Mouse (Mus musculus) midbrain, postnatal 0 days (tissue): ENCODE measurements around the gene Hunk. TPM values are rescaled to one million over a fixed set of nuclear protein-coding genes. Genes with fewer than 3 reads are reported as not detected.

Experiments used
- ATAC-seq: fragments of 200-750 bp; cut with Nextera tagmentation; 2 replicates; pipeline ENCODE4 v1.8.0; 2017; ENCODE audit warnings: moderate number of reproducible peaks, mild to moderate bottlenecking, moderate TSS enrichment, moderate library complexity; ENCODE audit not compliant: low FRiP score
- DNase-seq: peaks from one replicate; pipeline ENCODE4 v3.0.0-alpha.2; 2015; ENCODE audit warnings: low spot score
- H3K27ac ChIP-seq: fragments of 300-500 bp; sonication (generic); 2 replicates; pipeline ENCODE4 v1.5.1; 2014; ENCODE audit warnings: low read depth, mild to moderate bottlenecking, low read length, mixed read lengths
- H3K27me3 ChIP-seq: fragments of 300-500 bp; sonication (generic); 2 replicates; pipeline ENCODE4 v1.6.1; 2014; ENCODE audit warnings: low read length, control low read depth, mixed read lengths; ENCODE audit not compliant: insufficient read depth
- H3K36me3 ChIP-seq: fragments of 300-500 bp; sonication (generic); 2 replicates; pipeline ENCODE4 v1.6.1; 2014; ENCODE audit warnings: low read length, control low read depth, mixed read lengths; ENCODE audit not compliant: insufficient read depth
- H3K4me1 ChIP-seq: fragments of 300-500 bp; sonication (generic); 2 replicates; pipeline ENCODE4 v1.6.1; 2014; ENCODE audit warnings: mild to moderate bottlenecking, control low read depth, antibody characterized with exemption, low read length, mixed read lengths; ENCODE audit not compliant: insufficient read depth
- H3K4me2 ChIP-seq: fragments of 300-500 bp; sonication (generic); 2 replicates; pipeline ENCODE4 v1.6.1; 2014; ENCODE audit warnings: low read depth, mild to moderate bottlenecking, low read length, mixed read lengths; ENCODE audit not compliant: poor library complexity, severe bottlenecking
- H3K4me3 ChIP-seq: fragments of 300-500 bp; sonication (generic); 2 replicates; pipeline ENCODE4 v1.5.1; 2014; ENCODE audit warnings: low read depth, mild to moderate bottlenecking, low read length, moderate library complexity
- H3K9ac ChIP-seq: fragments of 300-500 bp; sonication (generic); replicated peaks from 2 replicates; pipeline ENCODE4 v1.6.1; 2014; ENCODE audit warnings: mild to moderate bottlenecking, low read length, moderate library complexity, mixed read lengths; ENCODE audit not compliant: poor library complexity, severe bottlenecking
- H3K9me3 ChIP-seq: fragments of 300-500 bp; sonication (generic); 2 replicates; pipeline ENCODE4 v1.6.1; 2016; ENCODE audit warnings: low read length, control low read depth
- CTCF ChIP-seq: IDR thresholded peaks from 2 replicates; pipeline ENCODE4 v1.5.1; 2016; ENCODE audit warnings: antibody characterized with exemption, mild to moderate bottlenecking
- WGBS: fragments of 180-500 bp; shearing (Covaris S2); extraction: QIAGEN DNeasy Blood & Tissue Kit; methylation state at CpG from one replicate; pipeline ENCODE4 v1.1.7; 2014; 5-methylcytosine and 5-hydroxymethylcytosine counted together
- polyA plus RNA-seq: library from polyadenylated mRNA; unstranded; fragments of >200 nt; fragmentation: Nextera tagmentation; extraction: Ambion mirVana; gene quantifications from 2 replicates; pipeline ENCODE4 v1.2.1, GENCODE M21; 2015
- total RNA-seq: library from RNA; depleted of rRNA; stranded (reverse); fragments of >200 nt; gene quantifications from 2 replicates; pipeline ENCODE4 v1.2.3, GENCODE M21; 2014

The Hunk gene
- total and polyA plus RNA-seq, 2 experiments from 2014 or later = 3.9 to 12.8 TPM

DNA sequence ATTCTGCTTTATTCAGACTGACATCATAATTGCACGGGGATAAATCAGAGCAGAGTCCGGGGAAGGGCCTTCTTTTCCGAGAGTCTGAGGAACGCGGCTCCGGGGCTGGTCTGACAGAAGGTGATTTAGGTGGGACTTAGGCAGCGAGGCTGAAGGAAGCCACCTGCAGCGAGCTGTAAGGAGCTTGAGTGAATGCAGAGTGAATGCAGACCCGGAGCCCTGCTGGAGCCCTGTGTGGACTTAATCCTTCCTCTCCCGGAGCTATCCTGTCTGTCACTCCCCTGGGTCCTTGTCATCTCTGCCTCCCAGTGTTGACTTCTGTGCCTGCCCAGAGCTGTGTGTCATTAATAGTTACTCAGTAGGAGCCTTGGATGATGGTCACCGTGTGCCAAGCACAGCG, 32.8 kb downstream of the Hunk start:
- peak overlapping the region; percentile 9; the same call in 1 of the 2 replicates for H3K4me2 ChIP-seq
- 0 out of 2 replicates have a peak overlapping the region, but pooled peaks have one; percentile 38 for H3K27ac ChIP-seq
- ATAC-seq = peak; percentile 50; the same call in 1 of the 2 replicates
- TF ChIP-seq CTCF = no peak
- H3K9me3 ChIP-seq = no peaks in the 10 kb centered on the region
- H3K27me3 ChIP-seq = no peaks in the 10 kb centered on the region
- no peak overlapping the region for H3K4me3 ChIP-seq
- no peaks in the 10 kb centered on the region for H3K36me3 ChIP-seq
- DNase-seq = peak; percentile 44
- H3K4me1 ChIP-seq = peaks cover 10% of the 10 kb centered on the region; the same call in 1 of the 2 replicates
- H3K9ac ChIP-seq = no peak overlapping the region
- WGBS = 10% methylated on average over 12 of the region's 12 CpGs

- Histone ChIP-seq H3K27me3 (no peaks in the 10 kb centered on the region), H3K4me3 (no peak overlapping the region), H3K27ac (0 out of 2 replicates have a peak overlapping the region, but pooled peaks have one; percentile 52), H3K9ac (no peak overlapping the region), H3K4me1 (peaks cover 10% of the 10 kb centered on the region; the same call in 1 of the 2 replicates), H3K36me3 (no peaks in the 10 kb centered on the region), H3K4me2 (no peak overlapping the region), H3K9me3 (no peaks in the 10 kb centered on the region)
- 19% methylated on average over 7 of the region's 7 CpGs for WGBS
- ATAC-seq = no peak
- TF ChIP-seq CTCF = 0 out of 2 replicates have a peak, but pooled peaks have one; percentile 29
- peak; percentile 40 for DNase-seq
Measured at GRCm38 (mm10) chr16:90421145-90421544, 35.3 kb downstream of the Hunk start.

DNA sequence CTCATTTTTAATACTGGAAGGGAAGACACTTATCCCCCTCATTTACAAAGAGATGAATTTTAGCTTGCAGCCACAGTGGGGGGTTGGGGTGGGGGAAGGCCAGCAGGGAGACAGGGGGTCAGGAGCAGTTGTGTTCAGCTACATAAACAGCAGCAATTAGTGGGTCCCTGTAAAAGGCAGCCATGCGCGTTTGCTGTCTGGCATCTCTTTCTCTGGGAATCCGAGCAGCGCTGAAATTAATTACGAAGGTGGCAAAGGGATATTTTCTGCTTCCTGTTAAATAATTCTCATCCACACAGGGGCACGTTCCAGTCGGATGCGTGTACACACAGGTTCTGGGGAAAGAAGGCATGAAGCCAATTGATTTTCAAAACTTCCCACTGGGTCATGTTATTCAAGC, 35.7 kb downstream of the Hunk start:
- no peaks in the 10 kb centered on the region for H3K9me3 ChIP-seq
- H3K4me2 ChIP-seq = no peak overlapping the region
- no peak overlapping the region for H3K9ac ChIP-seq
- DNase-seq = peak; percentile 55
- H3K27me3 ChIP-seq = no peaks in the 10 kb centered on the region
- H3K4me1 ChIP-seq = peaks cover 10% of the 10 kb centered on the region; the same call in 1 of the 2 replicates
- WGBS = 14% methylated on average over 8 of the region's 8 CpGs
- no peak for ATAC-seq
- no peaks in the 10 kb centered on the region for H3K36me3 ChIP-seq
- peak overlapping the region; percentile 52; the same call in 1 of the 2 replicates for H3K27ac ChIP-seq
- no peak for TF ChIP-seq CTCF
- no peak overlapping the region for H3K4me3 ChIP-seq

GRCm38 (mm10) chr16:90422108-90422529, 36.3 kb downstream of the Hunk start:
- TF ChIP-seq CTCF = peak; percentile 17; the same call in 1 of the 2 replicates
- no peaks in the 10 kb centered on the region for H3K36me3 ChIP-seq
- 0 out of 2 replicates have a peak overlapping the region, but pooled peaks have one; percentile 52 for H3K27ac ChIP-seq
- ATAC-seq (no peak), DNase-seq (peak; percentile 71)
- H3K4me1 ChIP-seq = peaks cover 10% of the 10 kb centered on the region; the same call in 1 of the 2 replicates
- H3K4me2 ChIP-seq = no peak overlapping the region
- H3K27me3 ChIP-seq = no peaks in the 10 kb centered on the region
- H3K9me3 ChIP-seq = no peaks in the 10 kb centered on the region
- WGBS = 32% methylated on average over 11 of the region's 11 CpGs
- no peak overlapping the region for H3K4me3 ChIP-seq
- H3K9ac ChIP-seq = no peak overlapping the region

- no peak overlapping the region for H3K4me3 ChIP-seq
- no peak overlapping the region for H3K27ac ChIP-seq
- 64% methylated on average over 3 of the region's 3 CpGs for WGBS
- no peaks in the 10 kb centered on the region for H3K36me3 ChIP-seq
- no peak overlapping the region for H3K4me2 ChIP-seq
- TF ChIP-seq CTCF = no peak
- H3K4me1 ChIP-seq = peaks cover 10% of the 10 kb centered on the region; the same call in 1 of the 2 replicates
- H3K9me3 ChIP-seq = no peaks in the 10 kb centered on the region
- H3K9ac ChIP-seq = no peak overlapping the region
- DNase-seq = peak; percentile 68
- no peaks in the 10 kb centered on the region for H3K27me3 ChIP-seq
- 0 out of 2 replicates have a peak, but pooled peaks have one; percentile 18 for ATAC-seq
Measured at GRCm38 (mm10) chr16:90423898-90424297, 38.1 kb downstream of the Hunk start.

DNA sequence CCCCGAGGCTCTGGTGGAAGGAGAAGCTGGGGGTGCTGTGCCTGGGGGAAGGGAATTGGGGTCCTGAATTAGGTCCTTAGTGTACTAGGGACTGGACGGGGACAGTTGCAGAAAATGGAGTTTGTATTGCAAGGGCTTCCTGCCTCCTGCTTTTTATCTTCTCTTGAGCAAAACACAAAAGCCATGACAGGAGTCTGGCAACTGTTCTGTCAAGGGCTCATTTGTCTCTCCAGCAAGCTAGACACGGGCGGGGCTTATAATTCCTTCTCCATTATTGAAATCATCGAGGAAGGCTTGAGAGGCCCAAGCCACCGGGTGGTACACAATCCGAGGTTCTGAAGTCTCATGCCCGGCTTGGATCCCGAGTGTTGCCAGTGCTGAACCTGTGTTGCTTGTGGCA, 38.6 kb downstream of the Hunk start:
- Histone ChIP-seq H3K4me1 (peaks cover 10% of the 10 kb centered on the region; the same call in 1 of the 2 replicates), H3K36me3 (no peaks in the 10 kb centered on the region), H3K27me3 (no peaks in the 10 kb centered on the region), H3K9ac (no peak overlapping the region), H3K4me2 (no peak overlapping the region), H3K27ac (no peak overlapping the region), H3K4me3 (no peak overlapping the region), H3K9me3 (no peaks in the 10 kb centered on the region)
- WGBS = 48% methylated on average over 9 of the region's 9 CpGs
- peak; percentile 45 for DNase-seq
- no peak for ATAC-seq
- TF ChIP-seq CTCF = no peak
